Mouse (Mus musculus): ENCODE data around the gene Mpdu1. TPM values are rescaled to one million over a fixed set of nuclear protein-coding genes. Genes with fewer than 3 reads are reported as not detected.

The Mpdu1 gene
- total and polyA plus RNA-seq, 3 experiments, result 110 to 210 (median 210) TPM

DNA sequence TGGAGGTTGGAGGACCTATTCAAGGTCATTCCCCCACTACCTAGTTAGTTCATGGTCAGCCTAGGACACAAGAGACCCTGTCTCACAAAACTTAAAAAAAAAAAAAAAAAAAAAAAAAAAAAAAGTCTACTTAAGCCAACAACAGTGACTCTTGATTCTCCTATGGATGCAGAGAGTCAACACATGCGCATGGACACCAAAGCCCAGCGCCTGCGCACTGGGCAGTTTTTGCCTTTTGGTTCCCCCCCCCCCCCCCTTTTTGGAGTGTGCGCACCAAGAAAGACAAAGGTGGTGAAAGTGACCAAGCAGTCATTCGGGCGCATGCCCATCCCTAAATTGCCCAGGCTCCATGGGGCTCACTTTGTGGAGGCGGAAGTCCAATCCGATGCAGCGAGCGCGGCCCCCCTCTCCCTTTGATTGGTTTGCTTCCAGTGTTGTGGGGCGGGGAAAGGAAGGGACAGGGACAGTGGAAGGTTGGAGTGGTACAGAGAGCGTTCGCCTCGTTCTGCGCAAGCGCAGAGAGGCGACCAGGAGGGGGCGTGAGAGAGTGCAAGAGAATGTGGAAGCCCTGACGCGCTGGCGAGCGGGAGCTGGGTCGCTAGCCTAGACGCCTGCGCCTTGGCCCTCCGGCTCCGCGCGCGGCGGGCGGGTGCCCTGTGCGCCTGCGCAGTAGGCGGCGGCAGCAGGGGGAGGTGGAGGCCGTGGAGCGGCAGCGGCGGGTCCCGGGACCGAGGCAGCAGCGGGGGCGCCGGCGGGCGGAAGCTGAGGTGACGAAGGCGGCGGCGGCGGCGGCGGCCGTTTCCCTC, 30.0 kb downstream of the Mpdu1 start, which contains the start of gene Fxr2:
TSS of gene Fxr2 (plus strand) at position 707 of the 806 bp plus-strand sequence.
- peak within 1 kb of the TSS; percentile 90 to 95 (median 90) for H3K4me3 ChIP-seq (replicated peaks in 1 of 3; ENCODE audit: low read depth in 2 of 3, low read length in 2 of 3, poor library complexity in 1 of 3)
- H3K9ac ChIP-seq (ENCODE audit: insufficient read depth, low read depth), result peak within 1 kb of the TSS; percentile 94
- in situ Hi-C loops (cut with MboI; ENCODE audit: low pct_ligation_motif_present, low pct_unique_long_range_greater_than_20kb, low sequenced_read_pairs), result no loop called here
- peak within 1 kb of the TSS; percentile 73 for H3K27ac ChIP-seq (ENCODE audit: insufficient read depth, low read depth)
- H3K36me3 ChIP-seq (replicated peaks in 1 of 2; ENCODE audit: control insufficient read depth in 1 of 2, insufficient read depth in 1 of 2, low read length in 1 of 2), result peaks cover 1 to 15% of the 10 kb centered on the region in 2 experiments
- dilution Hi-C loops (cut with MboI; ENCODE audit: extremely low pct_ligation_motif_present, extremely low pct_unique_long_range_greater_than_20kb, low sequenced_read_pairs), result no loop called here
- peak within 1 kb of the TSS; percentile 89 for H3K4me2 ChIP-seq (ENCODE audit: insufficient read depth, low read depth, poor library complexity, severe bottlenecking)
- peaks cover 44% of the 10 kb centered on the region for H3K79me2 ChIP-seq (replicated peaks; ENCODE audit: control insufficient read depth, extremely low read depth, insufficient read depth, poor library complexity, severe bottlenecking)
- H3K9me3 ChIP-seq (replicated peaks; ENCODE audit: low read length), result no peaks in the 10 kb centered on the region
- TF ChIP-seq CTCF (conservative IDR thresholded peaks at IDR 0.05 in 1 of 2, IDR thresholded peaks at IDR 0.05 in 1 of 2; ENCODE audit: low read depth in 2 of 2, low read length in 2 of 2) (peak; percentile 12 to 91; a peak in 2 of 4 replicates), USF2 (conservative IDR thresholded peaks at IDR 0.05; ENCODE audit: low read depth, low read length) (no peak), SIN3A (IDR thresholded peaks at IDR 0.05; ENCODE audit: low read length) (no peak; the same call in none of the 2 replicates), KAT2A (IDR thresholded peaks at IDR 0.05; ENCODE audit: insufficient replicate concordance, low read length) (peak; percentile 44; the same call in 1 of the 2 replicates), BHLHE40 (IDR thresholded peaks at IDR 0.05; ENCODE audit: low read depth, low read length) (peak; percentile 71; the same call in 1 of the 2 replicates), USF1 (IDR thresholded peaks at IDR 0.05; ENCODE audit: low read depth, low read length) (no peak), ZMIZ1 (IDR thresholded peaks at IDR 0.05; ENCODE audit: low read depth, low read length) (peak; percentile 66; the same call in 1 of the 2 replicates), NELFE (IDR thresholded peaks at IDR 0.05; ENCODE audit: low read depth, low read length) (peak; percentile 77), CHD2 (IDR thresholded peaks at IDR 0.05; ENCODE audit: low read length) (no peak), POLR2AphosphoS2 (IDR thresholded peaks at IDR 0.05; ENCODE audit: low read depth, low read length) (0 out of 2 replicates have a peak, but pooled peaks have one; percentile 40), MXI1 (IDR thresholded peaks at IDR 0.05; ENCODE audit: low read depth, low read length) (peak; percentile 49; the same call in 1 of the 2 replicates), IRF4 (IDR thresholded peaks at IDR 0.05; ENCODE audit: low read depth, low read length) (peak; percentile 47), MAZ (IDR thresholded peaks at IDR 0.05; ENCODE audit: low read depth, low read length) (no peak; the same call in 1 of the 2 replicates), ZC3H11A (IDR thresholded peaks at IDR 0.05; ENCODE audit: low read depth, low read length) (no peak), ELF1 (IDR thresholded peaks at IDR 0.05; ENCODE audit: low read depth, low read length) (peak; percentile 95), HCFC1 (IDR thresholded peaks at IDR 0.05; ENCODE audit: low read depth, low read length) (peak; percentile 72), TBP (conservative IDR thresholded peaks at IDR 0.05; ENCODE audit: low read depth, low read length) (peak; percentile 77), NRF1 (IDR thresholded peaks at IDR 0.05; ENCODE audit: low read depth, low read length) (peak; percentile 86), EP300 (IDR thresholded peaks at IDR 0.05; ENCODE audit: low read length) (no peak), ZNF384 (IDR thresholded peaks at IDR 0.05; ENCODE audit: low read depth, low read length) (peak; percentile 98), ETS1 (conservative IDR thresholded peaks at IDR 0.05; ENCODE audit: low read depth, low read length) (peak; percentile 67), MAX (IDR thresholded peaks at IDR 0.05; ENCODE audit: low read length) (peak; percentile 74; the same call in 1 of the 2 replicates), E2F4 (IDR thresholded peaks at IDR 0.05; ENCODE audit: insufficient replicate concordance, low read depth, low read length) (0 out of 2 replicates have a peak, but pooled peaks have one; percentile 74), RCOR1 (conservative IDR thresholded peaks at IDR 0.05; ENCODE audit: low read depth, low read length) (no peak; the same call in 1 of the 2 replicates), MYC (IDR thresholded peaks at IDR 0.05; ENCODE audit: low read depth, low read length) (peak; percentile 23; the same call in 1 of the 2 replicates), POLR2A (IDR thresholded peaks at IDR 0.05; ENCODE audit: low read depth, low read length) (peak; percentile 71), TCF12 (IDR thresholded peaks at IDR 0.05; ENCODE audit: low read depth, low read length) (peak; percentile 67; the same call in 1 of the 2 replicates)
- H3K27me3 ChIP-seq (replicated peaks), result no peaks in the 10 kb centered on the region
- peak; percentile 100 for DNase-seq (ENCODE audit: extremely low read depth)
- H3K4me1 ChIP-seq (ENCODE audit: control insufficient read depth in 1 of 2, insufficient read depth in 2 of 2), result peaks cover 0 to 50% of the 10 kb centered on the region in 2 experiments; a peak in 2 of 4 replicates

Data from CH12.LX (cell line).